Mouse (Mus musculus) lung, postnatal 36 days (tissue): ENCODE measurements around the gene Selenop.
"Not testable (repeated sequence)": the region's sequence is repeated elsewhere in the genome, so short reads cannot be mapped to it uniquely, and the experiment has no call there.

ENCODE experiments used
- DNase-seq: peaks from one replicate; pipeline ENCODE4 v3.0.0; 2022; ENCODE audit warnings: mixed read lengths

Gene Selenop

DNA sequence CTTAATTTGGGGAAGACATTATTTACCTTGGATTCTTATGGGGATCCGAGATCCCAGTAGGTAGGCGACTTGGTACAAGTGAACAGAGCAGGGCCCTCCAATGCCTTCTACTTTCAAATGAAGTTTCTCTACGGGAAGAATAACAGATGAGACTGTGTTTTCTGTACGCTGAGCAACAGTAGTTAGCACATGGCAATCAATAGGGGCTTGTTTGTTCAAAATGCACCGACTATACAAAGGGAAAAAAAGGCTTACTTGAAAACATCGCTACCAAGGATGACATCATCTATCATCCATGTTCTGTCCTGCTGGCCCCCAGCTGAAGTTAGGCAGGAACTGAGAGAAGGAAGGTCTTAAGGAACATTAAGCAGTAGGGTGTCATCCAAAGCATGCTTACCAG is at the start of gene Selenop:
Gene Selenop, plus strand, starts transcription at position 301 of the 400 bp plus-strand sequence.
- no peak for DNase-seq

DNA sequence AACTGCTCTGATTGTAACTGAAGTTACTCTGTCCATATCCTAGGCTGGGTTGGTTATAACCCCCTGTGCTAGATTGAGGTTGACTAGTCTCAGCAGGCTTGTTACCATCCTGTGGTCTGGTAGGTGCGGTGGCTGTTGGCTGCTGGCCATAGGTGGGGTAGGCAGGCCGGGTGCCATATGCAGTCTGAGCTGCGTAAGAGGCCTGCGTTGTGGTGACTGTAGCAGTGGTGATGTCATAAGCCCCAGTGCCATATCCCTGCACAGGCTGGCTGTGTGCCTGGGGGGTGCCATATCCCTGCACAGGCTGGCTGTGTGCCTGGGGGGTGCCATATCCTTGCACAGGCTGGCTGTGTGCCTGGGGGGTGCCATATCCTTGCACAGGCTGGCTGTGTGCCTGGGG is 49.7 kb upstream of the Selenop start:
- not testable (repeated sequence) for DNase-seq

DNA sequence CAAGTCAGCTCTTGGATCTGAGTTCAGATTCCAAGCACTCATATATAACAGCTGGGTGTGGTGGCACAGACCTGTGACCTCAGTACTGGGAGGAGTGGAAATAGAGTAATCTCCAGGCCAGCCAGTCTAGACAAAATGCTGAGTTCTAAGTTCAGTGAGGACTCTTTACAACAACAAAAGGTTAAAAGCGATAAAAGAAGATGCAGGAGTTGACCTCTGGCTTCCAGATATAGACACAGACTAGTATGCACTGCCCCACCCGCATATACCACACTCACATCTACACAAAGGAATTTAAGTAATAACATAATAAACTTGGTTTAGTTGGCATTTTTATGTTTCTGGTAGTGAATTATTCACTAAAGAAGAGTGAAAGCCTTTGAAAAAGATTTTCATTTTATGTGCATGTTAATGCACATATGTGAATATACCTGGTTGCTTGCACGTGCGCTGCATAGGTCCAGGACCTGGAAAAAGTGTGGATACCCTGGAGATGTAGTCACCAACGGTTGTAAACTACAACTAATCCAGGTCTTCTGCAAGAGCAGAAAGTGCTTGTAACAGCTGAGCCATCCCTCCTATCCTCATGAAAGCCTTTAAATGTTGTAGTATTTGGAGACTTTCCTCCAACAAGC is 45.4 kb upstream of the Selenop start:
- no peak for DNase-seq

DNA sequence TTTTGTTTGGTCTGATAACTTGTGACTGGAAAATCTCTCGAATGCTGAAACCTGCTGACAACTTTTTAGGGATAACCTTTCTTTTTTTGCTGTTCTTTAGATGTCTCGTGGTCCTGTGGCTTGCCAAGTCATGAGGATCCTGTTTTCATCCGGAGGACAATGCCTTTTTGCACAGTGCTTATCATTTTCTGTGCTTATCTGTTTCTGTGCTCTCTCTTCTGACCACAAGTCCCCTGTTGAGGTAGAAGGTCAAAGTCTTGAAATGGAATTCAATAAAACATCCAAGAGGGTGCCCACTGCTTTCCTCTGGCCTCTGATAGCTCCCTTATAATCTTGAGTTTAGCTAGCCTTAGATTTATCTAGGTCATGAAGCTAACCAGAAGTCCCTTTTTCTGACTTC is 41.8 kb upstream of the Selenop start:
- no peak for DNase-seq

DNA sequence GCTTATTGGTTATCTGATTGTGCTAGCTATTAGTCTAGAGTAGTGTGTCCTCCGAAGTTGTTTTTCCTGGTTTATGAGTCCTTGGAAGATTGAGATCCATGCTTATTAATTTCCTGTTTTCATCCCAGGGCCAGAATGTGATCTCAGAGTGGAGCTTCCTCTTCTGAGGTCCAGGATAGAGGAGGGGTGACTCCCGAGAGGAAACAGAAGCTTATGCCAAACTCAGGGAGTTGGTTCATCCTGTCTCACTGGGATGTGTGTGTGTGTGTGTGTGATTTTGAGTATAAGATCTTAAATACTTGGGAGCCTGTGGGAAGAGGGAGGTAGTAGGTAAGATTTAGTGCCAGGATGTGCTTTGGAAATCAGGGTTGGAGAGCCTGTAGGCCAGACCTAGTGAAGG is 40.2 kb upstream of the Selenop start:
- peak; percentile 81 for DNase-seq

DNA sequence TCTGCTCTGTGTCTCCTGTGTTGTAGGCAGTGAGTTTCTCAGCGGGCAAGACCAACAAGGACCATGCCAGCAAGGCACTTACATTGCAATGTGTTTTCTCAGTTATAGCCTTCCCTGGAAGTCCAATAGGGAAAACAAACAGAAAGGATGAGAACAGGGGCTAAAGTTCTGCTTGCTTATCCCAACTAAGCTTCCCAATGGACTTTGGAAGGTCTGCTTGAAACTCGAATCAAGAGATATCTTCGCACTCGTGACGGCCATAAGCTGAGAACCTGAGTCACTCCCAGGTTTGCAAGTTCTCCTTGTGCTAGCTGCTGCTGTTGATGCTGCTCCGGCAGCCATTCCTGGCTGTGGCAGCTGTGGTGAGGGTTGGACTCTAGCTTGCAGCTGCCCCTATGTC is 39.4 kb upstream of the Selenop start:
- DNase-seq: no peak

DNA sequence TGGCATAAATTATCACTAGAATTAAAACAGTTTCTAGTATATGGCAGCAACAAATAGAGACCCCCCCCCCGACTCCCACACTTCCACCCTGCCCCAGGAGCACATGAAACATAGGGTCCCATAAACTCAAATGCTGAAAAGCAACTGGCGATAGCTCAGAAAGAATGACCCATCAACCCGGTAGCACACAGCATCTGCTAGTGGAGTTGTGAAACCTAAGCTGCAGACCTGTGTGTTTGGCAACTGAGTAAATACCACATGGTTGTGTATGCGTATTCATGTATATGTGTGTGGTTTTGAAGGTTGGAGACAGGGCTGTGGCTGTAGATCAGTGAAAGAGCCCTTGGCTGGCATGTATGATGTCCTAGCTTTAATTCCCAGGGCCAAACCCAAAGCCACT is 37.3 kb upstream of the Selenop start:
- DNase-seq: no peak

DNA sequence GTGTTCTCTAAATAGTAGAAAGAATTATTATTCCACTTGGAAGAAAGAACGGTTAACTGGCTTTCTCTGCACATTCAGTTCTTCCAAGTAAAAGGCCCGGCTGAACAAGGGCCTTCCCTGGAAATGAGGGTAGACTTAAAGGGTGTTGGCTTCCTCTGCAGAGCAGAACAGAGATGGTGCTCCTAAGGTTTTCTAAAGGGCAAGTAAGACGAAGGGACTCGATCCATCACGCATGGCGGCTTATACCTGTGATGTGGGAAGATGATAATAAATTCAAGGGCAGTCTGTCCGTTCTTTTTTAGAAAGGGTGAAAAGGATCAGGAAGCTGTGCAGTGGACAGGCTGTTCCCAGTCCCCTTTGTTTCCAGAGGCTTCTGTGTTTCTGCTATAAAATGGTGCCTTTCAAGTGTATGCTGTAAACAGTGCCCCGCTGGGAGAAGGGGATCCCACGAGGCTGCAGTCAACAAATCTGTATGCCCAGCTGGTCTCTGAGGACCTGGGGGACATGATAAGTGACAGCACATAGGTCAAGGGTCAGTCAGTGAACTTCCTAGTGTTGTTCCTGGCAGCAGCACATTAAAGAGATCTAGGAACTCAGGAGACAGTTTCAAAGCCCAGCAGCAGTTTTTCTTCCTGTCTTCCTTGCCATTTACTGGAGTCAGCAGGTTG is 36.0 kb upstream of the Selenop start:
- DNase-seq: peak; percentile 63

DNA sequence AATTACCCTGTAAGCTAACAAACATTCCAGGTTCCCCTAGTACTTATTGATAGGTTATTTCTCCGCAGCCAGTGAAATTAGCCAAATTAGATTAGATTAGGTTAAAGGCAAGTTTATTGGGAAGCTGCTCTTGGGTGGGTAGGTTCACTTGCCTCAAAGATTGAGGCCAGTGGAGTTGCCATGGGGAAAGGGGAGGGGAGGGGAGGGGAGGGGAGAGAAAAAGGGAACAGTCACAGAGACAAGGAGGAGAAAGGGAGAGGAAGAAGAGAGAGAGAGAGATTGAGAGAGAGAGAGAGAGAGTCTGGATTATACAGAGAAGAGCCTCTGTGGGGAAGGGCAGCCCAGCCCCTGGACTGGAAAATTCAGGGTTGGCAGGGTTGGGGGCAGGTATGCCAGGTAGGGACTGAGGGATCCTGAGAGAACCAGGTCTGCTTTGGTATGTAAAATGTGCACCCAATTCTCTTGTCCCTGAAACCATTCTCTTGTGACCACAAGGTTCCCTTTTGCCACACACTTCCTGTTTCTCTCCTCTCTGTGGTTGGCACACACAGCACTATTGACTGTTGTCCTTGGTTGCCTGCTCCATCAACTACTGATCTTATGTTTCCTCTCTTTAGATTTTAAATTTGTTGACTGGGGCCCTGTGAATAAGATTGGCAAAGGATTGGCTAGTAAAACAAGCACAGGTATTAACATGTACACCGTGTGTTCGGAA is 34.4 kb upstream of the Selenop start:
- peak; percentile 56 for DNase-seq

DNA sequence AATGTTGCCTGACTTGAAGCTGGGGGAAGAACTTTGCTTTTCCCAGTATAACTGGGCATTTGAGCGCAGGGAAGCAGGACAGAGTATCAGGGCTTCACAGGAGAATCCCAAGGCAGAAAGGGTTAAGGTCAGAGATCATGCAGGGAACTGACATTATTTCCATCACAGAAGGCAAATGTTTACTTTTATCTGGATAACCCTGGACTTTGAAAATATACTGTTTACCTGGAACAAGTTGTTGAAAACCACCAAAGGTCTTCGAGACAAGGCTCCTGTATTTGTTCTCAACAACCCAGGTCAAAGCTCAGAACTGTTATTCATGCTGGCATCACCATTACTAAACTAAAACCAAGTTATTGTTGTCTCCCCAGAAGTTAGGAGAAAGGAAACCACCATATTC is 32.0 kb upstream of the Selenop start:
- no peak for DNase-seq

DNA sequence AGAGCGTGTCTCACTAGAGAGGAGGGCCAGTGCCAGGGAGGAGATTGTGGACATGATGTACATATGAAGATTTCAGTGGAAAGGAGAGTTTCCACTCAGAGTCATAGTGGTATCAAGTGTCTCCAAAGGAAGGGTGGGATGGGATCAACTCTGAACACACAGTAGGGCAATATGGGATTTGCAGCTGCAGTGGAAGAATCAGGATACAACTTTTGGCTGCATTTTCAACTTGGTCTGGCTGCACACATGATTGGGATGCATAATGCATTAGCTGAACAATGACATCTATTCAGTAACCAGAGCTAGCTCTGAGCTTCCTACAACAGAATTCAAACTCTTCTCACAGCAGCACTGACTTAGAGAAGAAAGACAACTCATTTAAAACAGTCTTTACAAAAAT is 30.4 kb upstream of the Selenop start:
- no peak for DNase-seq

DNA sequence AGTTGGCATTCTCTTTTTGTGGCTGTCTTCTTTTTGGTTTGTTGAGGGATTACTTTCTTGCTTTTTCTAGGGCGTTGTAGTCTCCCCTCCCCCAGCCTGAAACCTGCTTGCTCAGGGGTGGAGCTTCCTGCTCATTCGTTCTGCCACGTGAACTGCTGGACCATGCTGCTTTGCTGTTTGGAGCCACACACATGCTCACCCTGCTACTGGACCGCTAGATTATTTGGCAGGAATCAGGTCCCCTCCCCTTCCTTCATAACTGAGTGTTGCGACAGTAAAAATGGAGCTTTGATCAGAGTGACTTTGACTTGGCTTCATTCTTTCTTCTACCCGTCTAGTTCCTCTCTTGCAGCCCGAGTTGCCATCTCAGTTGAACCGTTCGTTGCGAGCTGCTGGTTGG is 23.3 kb upstream of the Selenop start:
- not testable (repeated sequence) for DNase-seq

DNA sequence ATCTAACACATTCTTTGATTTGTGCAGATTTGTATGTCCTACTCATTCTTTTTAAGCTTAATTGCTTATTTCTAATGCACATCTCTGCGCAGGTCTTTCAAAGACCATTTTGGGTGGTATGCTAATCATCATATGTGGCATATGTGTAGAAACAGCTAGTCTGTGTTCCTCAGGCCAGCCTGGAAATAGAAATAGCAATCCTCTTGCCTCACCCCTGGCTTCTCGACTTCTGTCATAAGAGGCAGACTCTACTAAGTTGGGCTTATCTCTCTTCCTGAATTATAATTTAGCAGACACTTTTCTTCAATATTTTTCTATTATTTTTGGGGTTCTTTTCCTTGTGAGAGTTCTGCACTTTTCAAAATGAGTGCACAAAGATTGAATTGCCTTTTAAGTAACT is 17.7 kb upstream of the Selenop start:
- DNase-seq: peak; percentile 55

DNA sequence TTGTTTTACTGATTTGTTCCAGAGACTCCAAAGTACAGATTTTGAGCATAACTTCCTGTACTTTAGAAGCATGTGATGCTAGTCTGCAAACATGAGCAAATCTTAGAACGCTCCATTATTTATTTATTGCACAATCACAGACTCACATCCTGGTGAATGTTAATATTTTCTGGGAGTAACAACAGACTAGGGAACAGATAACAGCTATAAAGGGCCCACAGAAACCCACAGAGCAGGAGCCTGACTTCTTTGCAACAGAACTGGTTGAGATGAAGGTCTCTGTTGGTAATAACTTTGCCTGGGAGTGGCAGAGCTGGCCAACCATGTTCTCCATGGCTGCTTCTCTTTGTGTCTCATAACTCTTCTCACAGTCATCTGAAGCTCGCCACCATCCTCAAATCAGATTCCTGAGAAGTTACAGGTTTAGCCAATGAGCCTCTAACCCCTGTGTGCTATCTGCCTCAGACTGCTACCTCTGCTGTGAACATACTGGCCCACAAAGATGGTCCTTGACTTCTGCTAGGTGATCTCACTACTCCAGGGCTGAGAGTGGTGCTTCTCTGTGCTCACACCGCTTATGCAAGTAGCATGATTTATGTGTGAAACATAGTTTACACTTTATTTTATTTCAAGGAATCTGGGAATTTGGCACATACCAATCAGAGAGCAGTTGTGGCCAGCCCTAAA is 17.2 kb upstream of the Selenop start:
- peak; percentile 73 for DNase-seq

DNA sequence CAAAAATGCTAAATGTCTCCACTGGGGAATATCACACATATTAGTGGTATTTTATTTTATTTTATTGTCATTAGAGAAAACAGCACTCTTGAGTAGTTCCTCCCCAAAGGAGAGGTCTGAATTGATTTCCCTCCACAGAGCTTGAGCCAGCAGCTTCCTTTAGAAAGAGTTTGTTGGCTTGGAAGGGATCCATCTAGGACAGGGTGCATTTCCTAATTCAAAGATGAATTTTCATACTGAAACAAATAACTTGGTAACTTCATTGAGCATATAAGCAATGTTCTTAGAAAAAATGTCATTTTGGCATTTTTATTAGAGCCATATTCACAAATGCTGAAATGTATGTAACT is 16.7 kb upstream of the Selenop start:
- DNase-seq: no peak

DNA sequence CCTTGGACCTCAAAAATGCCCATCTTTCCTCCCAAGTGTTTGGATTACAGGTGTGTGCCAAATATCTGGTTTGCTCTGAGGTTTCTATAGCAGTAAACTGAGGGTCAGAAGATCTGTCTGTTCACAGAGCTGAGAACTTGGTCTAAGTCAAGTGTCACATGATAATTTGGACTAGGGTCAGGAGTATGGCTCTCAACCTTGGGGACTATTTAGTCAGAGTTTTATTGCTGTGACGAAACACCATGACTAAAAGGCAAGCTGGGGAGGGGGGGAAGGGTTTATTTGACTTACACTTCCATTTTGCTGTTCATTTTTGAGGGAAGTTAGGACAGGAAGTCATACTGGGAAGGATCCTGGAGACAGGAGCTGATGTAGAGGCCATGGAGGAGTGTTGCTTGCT is 9.3 kb upstream of the Selenop start:
- no peak for DNase-seq

DNA sequence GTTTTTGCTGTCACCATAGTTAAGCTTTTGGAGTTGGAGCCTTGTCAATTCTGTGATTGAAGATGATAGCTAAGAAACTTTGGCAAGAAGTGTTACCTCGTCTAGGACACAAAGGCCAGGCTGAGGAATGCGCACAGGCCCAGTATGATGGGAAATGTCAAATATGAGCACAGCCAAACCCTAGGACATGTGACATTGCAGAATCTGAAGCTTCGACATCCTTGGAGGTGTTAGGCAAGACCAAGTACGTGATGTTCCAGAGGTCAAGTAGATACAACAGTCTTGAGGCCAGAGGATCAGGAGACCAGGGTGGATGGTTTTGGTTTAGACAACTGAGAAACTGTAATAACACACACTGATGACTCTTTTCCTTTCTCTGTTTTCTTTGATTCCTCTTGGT is 8.0 kb upstream of the Selenop start:
- peak; percentile 48 for DNase-seq

DNA sequence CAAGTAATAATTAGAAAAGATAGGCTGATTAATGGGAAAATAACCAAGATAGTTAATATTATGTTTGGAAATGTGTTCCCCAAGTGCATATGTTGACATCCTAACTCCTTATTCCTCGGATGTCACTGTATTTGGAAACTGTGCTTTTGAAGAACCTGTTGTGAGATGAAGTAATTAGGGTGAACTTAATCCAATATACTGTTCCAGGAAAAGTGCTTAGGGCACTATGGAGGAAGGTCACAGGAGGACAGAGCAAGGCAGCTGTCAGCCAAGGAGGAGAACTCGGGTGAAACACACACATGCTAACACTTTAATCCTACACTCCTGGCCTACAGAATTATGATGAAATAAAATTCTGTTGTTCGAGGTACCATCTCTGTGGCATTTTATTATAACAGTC is 5.5 kb upstream of the Selenop start:
- DNase-seq: no peak

DNA sequence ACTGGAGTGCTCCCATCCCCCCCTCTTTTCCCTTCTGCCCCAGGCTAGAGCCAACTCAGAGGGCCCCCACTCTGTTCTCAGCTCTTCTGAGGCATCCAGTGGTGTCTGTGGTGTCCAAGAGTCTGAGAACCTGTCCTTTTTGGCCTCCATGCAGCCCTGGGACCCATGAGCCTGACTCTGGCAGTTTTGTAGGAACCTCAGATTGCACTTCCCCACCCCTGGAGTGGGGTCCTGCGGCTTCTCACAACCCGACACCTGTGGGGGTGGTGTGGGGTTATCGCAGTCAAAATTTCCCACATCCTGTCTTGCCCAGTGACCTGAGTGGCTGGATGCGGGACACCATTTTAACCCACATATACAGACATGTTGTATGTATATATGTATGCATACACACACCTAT is 4.1 kb upstream of the Selenop start:
- no peak for DNase-seq

DNA sequence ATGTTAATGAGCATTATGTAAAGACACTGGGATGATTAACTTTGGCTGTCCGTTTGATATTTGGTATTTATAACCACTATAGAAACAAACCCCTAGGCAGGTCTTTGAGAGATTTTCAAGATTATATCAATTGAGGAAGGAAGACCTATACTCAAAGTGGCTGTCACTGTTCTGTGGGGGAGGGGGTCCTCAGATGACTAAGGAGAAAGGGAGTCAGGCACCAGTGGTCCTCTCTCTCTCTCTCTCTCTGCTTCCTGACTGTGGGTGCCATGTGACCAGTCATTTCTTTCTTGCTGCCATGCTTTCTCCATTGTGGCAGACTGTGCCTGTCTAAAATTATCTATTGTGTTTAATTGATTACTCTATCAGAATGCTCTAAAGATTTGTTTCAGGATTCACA is 3.5 kb upstream of the Selenop start:
- DNase-seq: no peak

DNA sequence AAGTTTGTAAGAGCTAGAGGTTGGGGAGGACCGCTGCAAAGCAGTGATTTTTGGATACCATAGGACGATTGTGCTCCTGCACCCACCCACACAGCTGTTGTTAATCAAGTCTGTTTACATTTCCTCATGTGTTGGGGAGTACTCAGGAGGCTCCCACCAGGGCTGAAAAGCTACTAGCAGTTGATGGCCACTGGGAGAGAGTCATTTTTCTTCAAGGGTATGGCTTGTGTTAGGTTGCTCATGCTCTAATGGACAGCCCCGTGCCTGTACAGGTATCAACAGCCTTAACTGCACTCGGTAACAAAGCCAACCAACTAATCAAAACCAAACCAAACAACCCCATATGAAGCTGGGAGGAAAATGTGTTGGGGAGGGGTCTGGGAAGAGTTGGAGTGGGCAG is 1.1 kb downstream of the Selenop start:
- no peak for DNase-seq

DNA sequence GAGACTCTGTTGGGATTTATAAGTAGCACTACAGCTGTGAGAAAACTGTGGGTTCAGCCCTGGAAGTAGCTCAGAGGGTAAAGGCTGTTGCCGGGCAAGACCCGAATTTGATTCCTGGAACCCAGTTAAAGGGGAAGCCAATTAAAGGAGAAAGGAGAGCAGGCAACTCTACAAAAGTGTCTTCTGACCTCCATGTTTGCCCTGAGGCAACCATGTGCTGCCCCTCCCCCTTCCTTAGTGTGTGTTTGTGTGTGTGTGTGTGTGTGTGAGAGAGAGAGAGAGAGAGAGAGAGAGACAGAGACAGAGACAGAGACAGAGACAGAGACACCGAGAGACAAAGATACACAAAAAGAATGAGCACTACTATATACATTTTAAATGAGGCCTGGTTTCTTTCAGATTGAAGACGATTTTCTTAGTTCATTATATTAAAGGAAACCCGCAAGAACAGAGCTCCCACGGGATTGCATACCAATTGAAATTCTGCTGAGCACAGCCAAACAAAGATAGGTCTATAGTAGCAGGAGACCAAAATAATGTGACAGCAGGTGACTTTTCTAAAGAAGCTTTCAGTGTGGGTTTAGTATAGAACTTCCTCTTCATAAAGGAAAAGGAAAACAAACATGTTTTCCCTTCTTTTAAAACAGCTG is 1.8 kb downstream of the Selenop start:
- DNase-seq: peak; percentile 55

DNA sequence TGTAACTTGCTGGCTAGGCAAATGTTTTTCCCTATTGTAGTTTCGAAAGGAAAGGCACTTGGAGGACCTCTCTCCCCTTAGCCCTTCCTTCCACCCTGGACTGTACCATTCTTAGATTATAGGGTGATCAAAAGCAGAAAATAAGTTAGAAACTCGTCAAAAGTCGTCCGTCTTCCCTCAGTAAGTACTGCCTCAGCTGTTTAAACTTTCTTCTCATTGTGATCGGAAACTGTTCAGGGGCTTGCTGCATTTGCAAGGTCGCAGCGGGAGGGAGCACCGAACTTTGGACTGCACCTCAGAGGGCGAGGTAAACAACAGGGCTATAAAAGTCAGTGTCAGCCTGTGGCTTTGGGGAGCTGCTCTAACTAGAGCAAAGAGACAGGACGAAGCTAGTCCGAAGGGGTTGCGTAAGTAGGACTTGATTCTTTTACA is 2.3 kb downstream of the Selenop start:
- peak; percentile 91 for DNase-seq
